Mouse (Mus musculus) heart, postnatal 4 days (tissue): Measurements from ENCODE around the gene Smad6. TPM values are rescaled to one million over a fixed set of nuclear protein-coding genes. Genes with fewer than 3 reads are reported as not detected.

Source experiments
- DNase-seq: peaks from one replicate; pipeline ENCODE4 v3.0.0; 2021
- total RNA-seq, 2 experiments: library from RNA; stranded (reverse); gene quantifications; 2 replicates each; pipeline ENCODE4 v1.2.3; 2021

The Smad6 gene
- total RNA-seq, 2 experiments from 2014 or later: 18.5 to 20.1 TPM

DNA sequence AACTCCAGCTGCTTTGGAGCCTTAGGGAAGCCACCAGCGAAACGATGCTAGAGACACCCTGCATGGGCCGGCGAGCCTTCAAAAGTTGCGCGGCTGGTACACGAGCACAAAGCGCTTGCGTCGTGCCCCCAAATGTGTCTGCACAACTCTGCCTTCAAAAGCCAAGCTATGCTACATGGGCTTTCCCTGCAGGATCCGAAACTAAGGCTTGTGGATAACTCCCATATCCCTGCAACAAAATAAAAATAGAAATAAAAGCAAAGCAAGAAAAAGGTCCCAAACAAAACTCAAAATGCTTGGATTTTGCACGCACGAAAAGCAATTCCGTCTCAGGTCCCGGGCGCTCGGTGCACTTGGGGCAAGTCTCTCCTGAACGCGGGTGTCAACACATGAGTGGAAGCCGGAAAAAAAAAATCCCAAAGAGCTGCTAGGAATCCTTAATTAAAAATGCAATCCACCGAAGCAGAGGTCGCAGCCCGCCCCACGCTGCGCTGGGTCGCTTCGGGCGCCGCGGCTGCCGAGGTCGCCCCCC is 474 bp downstream of the Smad6 start:
- DNase-seq: no peak

DNA sequence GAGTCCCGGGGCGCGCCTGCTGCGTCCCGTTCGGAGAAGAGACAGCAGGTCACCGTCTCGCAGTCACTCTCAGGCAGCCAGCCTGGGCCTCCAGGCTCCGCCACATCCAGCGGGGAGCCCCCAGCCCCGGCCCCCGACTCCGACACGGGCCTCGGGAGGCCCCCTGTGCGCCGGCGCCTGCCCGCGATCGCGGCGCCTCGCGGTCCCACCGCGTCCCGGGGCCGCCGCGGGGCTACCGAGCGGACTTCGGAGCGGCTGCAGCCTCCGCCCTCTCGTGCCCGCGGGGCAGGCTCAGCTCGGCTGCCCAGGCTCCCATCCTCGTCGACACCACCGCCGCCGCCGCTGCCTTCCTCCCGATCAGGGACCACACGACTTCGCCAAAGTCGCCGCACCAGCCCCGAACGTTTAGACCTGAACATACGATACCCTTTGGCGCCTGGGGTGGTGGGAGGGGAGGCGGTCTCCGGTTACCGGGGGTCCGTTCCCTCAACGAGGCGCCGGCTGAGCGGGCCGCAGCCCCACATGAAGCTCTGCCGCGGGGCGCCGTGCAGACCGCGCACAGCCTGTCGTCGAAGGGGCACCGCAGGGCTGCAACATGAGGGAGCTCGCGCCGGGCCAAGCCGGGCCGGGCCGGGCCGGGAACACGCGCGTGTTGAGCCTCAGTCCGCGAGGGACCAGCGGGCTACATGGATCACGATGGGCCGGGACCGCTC is 1.1 kb downstream of the Smad6 start:
- DNase-seq: peak; percentile 54

DNA sequence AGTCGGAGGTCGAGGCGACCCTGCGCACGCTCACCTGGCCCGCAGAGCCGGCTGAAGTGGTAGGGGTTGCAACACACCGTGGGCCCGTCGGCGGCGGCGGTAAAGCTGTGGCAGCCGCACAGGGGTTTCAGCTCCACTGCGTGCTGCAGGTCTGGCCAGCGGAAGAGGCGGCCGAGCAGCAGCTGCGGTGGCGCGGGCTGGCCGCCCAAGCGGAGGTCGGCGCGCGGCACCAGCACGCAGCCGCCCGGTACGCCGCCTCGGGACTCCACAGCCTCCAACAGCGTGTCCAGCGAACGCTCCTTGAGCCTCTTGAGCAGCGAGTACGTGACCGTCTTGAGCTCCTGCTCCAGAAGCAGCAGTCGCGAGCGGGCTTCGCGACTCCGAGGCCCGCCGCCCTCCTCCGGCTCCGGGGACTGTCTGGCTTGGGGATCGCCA is 1.7 kb downstream of the Smad6 start:
- peak; percentile 52 for DNase-seq

DNA sequence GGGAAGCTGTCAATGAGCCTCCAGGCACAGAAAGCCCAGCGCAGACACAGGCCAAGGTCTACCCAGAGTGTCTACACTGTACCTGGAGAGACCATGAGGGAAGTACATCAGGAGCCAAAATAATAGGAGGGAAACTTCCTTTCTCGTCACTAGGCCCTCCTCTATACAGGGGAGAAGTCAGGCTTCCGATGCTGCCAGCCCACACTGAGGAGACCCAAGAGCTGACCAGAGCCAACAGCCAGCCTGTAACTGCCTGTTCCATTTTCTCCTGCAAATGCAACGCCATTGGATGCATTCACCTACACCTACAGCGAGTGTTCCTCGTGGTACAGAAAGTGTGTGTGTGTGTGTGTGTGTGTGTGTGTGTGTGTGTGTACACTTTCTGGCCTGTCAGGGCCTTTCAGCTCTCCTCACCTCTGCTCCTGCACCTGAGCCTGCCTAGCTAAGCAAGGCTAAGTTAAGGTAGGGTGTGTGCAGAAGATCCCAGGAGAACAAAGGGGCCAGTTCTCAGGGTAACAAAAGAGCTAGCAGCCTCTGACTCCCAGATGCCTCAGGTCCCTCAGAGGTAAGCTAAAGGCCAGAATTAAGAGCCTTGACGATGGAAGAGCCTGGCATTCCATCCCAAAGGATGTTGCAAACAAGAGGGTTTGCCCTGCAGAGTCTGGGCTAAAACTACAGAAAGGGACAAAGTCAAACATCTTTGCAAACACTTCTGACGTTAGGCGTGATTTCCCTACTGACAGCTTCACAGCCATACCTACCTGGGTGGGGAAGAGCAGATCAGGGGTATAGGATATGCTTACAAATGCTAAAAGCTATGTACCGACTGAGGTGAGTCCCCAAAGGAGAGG is 2.6 kb downstream of the Smad6 start:
- DNase-seq: no peak

DNA sequence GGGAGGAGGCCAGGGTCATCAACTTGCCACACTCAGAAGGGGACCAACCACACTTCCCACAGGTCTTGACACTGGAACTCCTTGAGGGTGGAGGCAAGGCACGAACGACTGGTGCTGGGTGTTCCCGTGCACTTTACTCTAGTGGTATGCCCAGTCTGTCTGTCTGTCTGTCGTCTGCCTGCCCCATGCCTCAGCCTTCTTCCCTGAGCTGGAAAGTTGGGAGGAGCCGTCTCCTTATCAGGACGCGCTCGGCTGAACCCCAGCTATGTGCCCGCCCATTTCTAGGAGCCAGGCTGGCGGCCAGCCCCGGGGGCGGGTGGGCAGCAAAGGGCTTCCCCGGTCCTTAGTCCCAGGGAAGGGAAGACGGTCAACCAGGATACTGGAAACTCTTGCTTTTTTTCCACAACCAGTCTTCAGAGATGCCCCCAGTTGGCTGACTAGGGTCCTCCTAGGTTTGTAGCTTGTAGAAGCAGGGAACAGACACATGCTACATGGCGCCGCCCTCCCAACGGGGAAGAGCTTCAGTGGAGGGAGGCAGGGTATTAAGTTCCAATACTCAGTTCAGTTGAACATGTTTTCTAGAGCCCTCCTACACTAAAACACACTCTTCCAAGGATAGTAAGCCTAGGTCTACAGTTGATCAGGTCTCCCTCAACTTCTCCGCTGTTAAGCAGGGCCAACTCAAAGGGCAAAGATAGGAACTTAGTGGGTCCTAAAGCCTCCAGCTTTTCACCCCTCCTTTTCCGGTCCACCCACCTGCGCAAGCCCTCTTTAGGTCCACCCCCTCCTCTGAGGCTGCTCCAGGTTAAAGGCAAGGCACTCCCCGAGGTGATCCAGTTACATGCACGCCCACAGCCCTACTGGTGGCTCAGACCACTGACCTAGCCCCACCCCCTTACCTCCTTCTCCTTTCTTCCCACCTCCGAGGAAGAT is 3.7 kb downstream of the Smad6 start:
- peak; percentile 76 for DNase-seq

DNA sequence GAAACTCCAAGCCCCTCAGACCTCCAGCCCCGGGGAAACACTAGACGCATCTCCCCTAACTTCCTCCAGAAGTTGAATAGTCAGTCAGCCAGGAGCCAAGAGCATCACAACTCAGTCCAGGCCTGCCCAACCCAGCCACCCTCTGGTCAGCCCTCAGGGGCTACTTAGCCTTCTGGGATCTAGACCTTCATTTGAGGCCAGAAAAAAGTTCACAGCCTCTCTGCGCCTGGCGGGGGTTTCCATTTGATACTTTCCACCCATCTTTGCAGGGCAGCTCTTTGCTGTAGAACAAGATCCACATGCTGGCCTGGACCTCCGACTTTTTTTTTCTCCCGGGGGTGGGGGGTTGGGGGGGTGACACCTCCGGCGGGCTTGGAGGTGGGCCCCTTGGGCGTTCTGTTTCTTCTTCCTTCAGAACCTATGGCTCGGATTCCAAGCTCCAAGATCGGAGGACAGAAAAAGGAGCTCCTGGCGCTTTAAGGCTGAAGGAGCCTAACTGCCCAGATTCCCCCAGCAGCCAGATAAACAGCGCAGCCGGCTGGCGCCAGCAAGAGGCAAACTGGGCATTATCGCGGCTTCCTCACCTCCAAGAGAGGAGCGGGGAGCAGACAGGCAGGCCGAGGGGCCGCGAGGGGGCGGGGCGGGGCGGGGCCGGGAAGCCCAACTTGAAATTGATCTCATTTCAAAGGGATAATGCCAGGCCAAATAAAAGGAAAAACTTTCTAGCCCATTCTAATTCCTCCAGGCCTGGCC is 5.0 kb downstream of the Smad6 start:
- peak; percentile 75 for DNase-seq

DNA sequence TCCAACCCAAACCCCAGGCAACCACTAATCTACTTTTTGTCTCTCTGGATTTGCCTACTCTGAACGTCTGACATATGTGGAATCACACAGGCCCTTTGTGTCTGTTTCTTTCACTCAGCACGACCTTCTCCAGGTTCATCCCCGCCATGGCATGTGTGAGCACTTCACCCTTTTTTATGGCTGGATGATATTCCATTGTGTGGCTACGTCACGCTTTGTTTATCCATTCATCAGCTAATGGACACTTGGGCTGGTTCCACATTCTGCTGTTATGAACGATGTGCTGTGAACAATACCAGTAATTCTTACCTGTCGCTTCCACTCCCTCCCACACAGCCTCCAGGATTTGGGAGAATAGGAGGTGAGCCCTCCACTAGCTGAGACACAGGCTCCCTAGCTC is 5.8 kb downstream of the Smad6 start:
- DNase-seq: no peak

DNA sequence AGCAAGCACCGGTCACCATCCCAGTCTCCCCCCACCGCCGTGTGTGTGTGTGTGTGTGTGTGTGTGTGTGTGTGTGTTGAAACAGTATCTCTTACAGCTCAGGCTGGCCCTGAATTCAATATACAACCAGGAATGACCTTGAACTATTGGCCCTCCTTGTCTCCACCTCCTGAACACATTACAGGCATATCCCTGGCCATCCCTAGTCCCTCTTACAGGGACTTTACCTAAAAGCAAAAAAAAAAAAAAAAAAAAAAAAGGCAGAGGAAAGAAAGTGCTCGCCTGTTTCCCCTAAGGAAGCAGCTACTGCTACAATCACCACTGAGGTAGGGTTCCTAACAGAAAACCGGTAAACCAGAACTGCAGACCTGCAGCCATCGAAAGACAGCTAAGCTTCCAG is 7.1 kb downstream of the Smad6 start:
- DNase-seq: no peak

DNA sequence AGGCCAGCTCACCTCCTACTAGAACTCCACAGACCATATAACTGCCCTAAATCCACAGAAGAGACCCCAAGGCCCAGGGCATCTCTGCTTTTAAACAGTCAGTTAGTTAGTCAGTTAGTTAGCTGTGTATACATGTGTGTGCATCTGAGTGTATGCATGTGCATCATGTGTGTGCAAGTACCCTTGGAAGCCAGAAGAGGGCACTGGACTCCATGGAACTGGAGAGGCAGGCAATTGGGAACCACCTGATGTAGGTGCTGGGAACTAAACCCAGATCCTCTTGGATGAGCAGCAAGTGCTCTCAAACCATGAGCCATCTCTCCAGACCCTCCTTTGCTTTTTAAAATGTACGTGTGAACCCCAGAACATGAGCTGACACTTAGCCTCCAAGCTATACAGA is 10.5 kb downstream of the Smad6 start:
- DNase-seq: no peak

DNA sequence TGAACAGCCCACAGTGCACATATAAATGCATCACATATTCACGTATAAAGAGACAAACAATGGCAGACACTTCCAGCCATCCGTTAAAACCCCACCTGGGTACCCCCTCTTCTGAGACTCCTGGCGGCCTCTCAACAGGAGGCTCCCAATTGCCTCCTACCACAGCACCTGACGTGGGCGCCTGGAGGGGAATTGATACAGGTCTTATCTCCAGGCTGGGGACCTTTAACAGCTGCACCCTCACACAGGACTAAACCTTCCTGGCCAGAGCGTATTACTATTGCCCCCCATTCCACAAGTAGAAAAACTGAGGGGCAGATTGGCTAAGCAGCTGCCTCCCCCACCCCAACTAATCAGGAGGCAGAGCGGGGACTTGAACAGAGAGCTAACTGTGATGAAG is 18.9 kb downstream of the Smad6 start:
- no peak for DNase-seq

DNA sequence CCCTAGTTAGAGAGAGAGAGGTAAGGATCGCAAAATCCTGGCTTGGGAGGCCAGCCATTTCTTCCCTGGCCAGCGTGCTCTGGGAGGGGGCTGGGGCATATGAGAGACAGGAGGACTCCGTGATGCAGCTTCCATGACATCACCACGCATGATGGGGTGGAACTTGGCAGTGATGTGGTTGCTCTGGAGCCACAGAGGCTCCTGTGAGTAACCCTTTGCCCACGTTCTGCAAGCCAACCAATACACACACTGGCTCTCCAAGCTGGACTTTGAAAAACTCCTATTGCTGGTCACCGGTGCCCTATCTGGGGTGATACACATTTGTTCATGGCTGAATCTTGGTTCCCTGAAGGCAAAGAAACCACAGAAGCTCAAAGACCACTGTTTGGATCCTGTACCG is 20.8 kb downstream of the Smad6 start:
- DNase-seq: no peak

DNA sequence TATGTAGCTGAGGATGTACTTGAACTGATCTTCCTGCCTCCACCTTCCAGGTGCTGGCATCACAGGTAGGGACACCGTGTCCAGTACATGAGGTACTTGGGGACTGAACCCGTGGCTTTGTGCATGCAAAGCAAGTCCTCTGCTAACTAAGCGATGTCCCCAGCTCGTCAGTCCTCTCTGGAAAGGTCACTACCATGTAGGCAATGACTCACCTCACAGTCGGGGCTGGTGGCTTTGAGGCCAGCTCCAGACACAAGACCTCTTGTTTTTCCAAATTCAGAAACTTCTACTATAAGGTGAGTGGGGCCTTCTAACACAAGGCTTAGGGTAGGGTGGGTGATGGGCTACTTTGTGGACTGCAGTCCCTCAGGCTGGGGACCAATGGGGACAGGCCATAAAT is 21.8 kb downstream of the Smad6 start:
- DNase-seq: no peak

DNA sequence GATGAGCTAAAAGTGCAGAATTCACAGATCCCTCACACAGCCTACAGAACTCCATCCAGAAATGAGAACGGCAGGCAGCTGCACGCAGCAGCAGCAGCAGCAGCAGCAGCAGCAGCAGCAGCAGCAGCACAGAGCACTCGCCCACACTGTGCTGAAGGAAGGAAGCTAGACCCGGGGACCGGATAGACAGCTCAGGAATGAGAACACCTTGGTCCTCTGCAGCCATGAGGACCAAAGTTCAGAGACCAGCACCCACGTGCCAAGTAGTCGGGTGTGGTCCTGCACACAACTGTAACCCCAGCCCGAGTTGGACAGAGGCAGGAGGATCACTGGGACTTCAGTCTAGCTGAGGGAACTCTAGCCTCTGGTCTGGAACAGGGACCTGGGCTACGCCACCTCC is 22.7 kb downstream of the Smad6 start:
- DNase-seq: no peak

DNA sequence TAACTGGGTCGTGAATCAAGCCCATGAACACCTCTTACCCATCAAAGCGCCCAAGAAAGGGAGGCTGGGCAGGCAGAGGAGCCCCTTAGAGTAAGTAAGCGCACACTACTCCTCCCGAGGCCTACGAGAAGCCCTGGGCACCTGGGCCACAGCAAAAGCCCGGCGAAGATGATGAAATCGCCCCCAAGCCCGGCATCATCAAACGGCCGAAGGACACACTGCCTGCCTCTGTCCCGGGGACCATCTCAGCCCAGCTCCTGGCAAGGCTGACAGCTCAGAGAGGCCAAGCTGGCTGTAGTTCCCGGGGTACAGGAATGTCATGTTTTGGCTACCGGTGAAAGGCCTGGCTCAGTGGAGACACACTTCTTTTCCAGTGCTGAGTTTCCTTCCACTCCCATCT is 23.8 kb downstream of the Smad6 start:
- no peak for DNase-seq

DNA sequence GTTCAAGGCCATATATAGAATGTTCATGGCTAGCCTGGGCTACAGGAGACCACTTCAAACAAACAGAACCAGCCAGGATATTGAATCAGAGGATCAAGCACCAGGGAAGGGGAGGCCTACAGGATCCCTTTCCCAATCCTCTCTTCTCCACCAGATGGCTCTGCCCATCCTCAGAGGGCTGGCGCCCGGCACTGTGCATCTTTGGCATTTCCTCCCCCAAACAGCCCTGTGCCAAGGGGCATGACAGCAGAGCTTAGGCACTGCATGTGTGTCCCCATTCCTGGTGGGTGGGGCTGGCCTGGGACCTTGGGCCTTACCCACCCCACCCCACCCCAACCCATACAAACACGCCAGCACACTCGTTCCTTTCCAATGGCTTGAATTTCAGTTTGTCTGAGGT is 24.4 kb downstream of the Smad6 start:
- DNase-seq: peak; percentile 44

DNA sequence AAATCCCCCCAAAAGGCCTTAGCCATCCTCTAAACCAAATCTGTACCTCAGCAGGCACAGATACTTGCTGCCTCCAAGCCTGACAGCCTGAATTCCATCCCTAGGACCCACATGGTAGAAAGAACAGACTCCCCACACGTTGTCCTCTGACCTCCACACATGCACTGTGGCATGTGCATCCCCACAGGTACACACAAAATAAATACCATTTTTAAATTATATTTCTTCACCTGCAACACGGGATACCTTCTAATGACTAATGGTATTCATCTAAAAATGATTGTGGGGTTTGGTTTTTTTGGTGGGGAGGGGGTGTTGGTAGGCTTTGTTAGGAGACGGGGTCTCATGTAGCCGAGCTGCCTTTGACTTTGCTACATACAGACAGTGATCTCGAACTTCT is 28.6 kb downstream of the Smad6 start:
- no peak for DNase-seq

DNA sequence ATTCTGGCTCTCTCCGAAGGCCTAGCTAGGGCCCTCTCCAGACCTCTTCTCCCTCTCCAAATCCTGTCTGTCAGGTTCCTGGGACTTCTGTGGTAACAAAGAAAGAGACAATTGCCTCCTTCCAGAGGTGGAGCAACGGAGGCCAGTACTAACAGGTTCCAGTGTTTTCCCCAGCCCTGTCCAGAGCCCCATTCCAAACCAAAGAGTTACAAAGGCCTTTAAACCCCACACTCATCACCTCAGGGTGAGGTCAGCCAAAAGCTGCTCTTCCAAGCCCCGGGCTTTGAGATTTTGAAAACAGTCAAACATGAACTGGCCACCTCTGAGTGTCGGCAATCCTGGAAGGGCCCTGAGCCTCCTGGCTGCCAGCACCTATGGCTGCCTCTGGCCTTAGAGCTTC is 29.1 kb downstream of the Smad6 start:
- no peak for DNase-seq

DNA sequence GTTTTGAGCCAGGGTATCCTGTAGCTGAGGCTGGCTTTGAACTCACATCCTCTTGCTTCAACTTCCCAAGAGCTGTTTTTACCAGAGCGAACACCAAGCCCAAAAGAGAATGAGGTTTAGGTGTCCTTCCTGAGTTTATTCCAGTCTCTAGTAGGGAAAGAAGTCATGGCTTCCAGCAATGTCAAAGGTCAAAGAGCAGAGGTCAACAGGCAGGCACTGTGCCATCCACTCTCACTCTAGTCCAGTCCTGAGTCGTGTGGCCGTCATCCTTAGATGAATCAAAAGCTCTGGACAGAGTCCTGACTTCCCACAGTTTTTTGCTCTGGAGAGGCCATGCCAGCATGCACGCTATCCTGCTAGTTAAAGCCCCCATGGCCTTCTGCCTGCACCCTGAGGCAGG is 30.7 kb downstream of the Smad6 start:
- DNase-seq: no peak

DNA sequence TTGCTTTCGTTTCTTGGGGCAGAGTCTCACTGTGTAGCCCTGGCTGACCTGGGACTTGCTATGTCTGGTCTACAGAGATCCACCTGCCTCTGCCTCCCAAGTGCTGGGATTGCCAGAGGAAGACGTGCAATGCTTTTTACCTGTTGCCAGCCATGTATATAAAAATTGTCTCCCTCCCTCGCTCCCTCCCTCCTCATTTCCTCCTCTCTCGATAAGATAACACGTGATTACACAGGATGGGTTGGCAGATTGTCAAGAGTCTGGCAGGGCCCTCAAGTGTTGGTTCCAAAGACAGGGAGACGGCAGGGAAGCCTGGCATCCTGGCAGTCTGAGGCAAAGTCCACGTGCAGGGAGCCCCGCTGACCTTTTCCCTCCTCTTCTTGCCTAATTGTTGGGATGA is 32.2 kb downstream of the Smad6 start:
- DNase-seq: no peak

DNA sequence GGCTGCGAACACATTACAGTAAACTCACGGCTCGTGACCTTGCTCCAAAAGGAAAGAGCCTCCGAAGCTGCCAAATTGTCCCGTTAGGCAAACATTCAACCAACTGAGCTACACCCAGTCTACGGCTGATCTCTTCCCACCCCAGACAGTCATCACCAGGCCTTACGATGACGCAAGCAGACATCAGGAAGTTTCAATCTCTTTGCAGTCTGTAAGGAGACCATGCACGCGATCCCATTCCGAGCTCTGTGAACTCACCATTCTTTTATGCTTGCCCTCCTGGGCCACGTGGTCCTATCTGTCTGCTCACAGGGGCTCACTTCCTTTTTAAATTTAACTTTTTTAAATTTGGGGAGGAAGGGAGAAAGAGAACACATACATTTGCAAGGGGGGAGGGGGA is 32.6 kb downstream of the Smad6 start:
- no peak for DNase-seq

DNA sequence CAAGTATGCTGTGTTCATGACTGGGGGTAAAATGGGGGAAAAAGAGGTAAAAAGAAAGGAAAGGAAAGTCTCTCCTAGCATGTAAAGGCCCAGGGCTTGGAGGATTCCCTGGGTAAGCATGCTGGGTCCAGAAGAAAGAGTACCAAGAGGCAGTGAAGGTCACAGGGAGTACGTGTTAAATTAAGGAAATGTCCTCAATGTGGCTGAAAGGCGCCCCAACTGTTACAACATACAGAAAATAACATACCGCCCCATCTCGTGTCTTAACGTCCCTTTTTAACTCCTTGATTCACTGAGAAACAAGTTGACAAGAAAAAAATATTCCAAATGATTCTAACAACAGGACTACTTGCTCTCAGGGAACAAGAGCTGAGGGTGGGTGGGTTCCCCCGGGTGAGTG is 36.7 kb downstream of the Smad6 start:
- no peak for DNase-seq
